Mouse (Mus musculus) forebrain, embryonic 14.5 days (tissue): ENCODE measurements at regions not wholly inside any gene's neighbourhood (a gene's known extent, or its start where the extent isn't known, plus 50 kb on each side); places are given as distances from the start of the nearest gene placed in this dataset.

Source experiments
- ATAC-seq: fragments of 200-750 bp; cut with Nextera tagmentation; 2 replicates; pipeline ENCODE4 v1.8.0; 2017; ENCODE audit warnings: mild to moderate bottlenecking, moderate library complexity
- DNase-seq: peaks from one replicate; pipeline ENCODE4 v3.0.0-alpha.2; 2015; ENCODE audit warnings: low spot score
- H3K27ac ChIP-seq: fragments of 300-500 bp; sonication (generic); 2 replicates; pipeline ENCODE4 v1.5.1; 2014; ENCODE audit warnings: low read depth, mild to moderate bottlenecking, control low read depth, low read length, moderate library complexity
- H3K27me3 ChIP-seq: fragments of 300-500 bp; sonication (generic); replicated peaks from 2 replicates; pipeline ENCODE4 v1.6.1; 2014; ENCODE audit warnings: low read length, control low read depth, mixed read lengths; ENCODE audit not compliant: control insufficient read depth, insufficient read depth
- H3K36me3 ChIP-seq: fragments of 300-500 bp; sonication (generic); 2 replicates; pipeline ENCODE4 v1.6.1; 2014; ENCODE audit warnings: low read length, control low read depth; ENCODE audit not compliant: control insufficient read depth, insufficient read depth
- H3K4me1 ChIP-seq: fragments of 300-500 bp; sonication (generic); 2 replicates; pipeline ENCODE4 v1.6.1; 2014; ENCODE audit warnings: antibody characterized with exemption, low read length, control low read depth; ENCODE audit not compliant: control insufficient read depth, insufficient read depth
- H3K4me2 ChIP-seq: fragments of 300-500 bp; sonication (generic); 2 replicates; pipeline ENCODE4 v1.6.1; 2014; ENCODE audit warnings: mild to moderate bottlenecking, control low read depth, low read length
- H3K4me3 ChIP-seq: fragments of 300-500 bp; sonication (generic); 2 replicates; pipeline ENCODE4 v1.5.1; 2014; ENCODE audit warnings: low read depth, low read length, control low read depth
- H3K9ac ChIP-seq: fragments of 300-500 bp; sonication (generic); 2 replicates; pipeline ENCODE4 v1.6.1; 2014; ENCODE audit warnings: mild to moderate bottlenecking, low read length, control low read depth, moderate library complexity
- H3K9me3 ChIP-seq: fragments of 300-500 bp; sonication (generic); replicated peaks from 2 replicates; pipeline ENCODE4 v1.6.1; 2016; ENCODE audit warnings: low read length, control low read depth, mixed read lengths; ENCODE audit not compliant: control insufficient read depth
- WGBS: fragments of 180-500 bp; shearing (Covaris S2); extraction: QIAGEN DNeasy Blood & Tissue Kit; methylation state at CpG from one replicate; pipeline ENCODE4 v1.1.7; 2014; 5-methylcytosine and 5-hydroxymethylcytosine counted together

GRCm38 (mm10) chr17:52308789-52309188 is 293.7 kb upstream of the Kcnh8 start:
- ATAC-seq (no peak), DNase-seq (no peak)
- H3K27me3 ChIP-seq, result no peaks in the 10 kb centered on the region
- no peaks in the 10 kb centered on the region for H3K4me1 ChIP-seq
- no peaks in the 10 kb centered on the region for H3K36me3 ChIP-seq
- WGBS, result 72% methylated on average over 5 of the region's 5 CpGs
- H3K4me3 ChIP-seq, result no peak overlapping the region
- no peak overlapping the region for H3K4me2 ChIP-seq
- H3K9ac ChIP-seq, result no peak overlapping the region
- no peaks in the 10 kb centered on the region for H3K9me3 ChIP-seq
- no peak overlapping the region for H3K27ac ChIP-seq

GRCm38 (mm10) chr17:52304133-52304532 is 298.4 kb upstream of the Kcnh8 start:
- Histone ChIP-seq H3K4me2 (no peak overlapping the region), H3K4me1 (no peaks in the 10 kb centered on the region), H3K4me3 (no peak overlapping the region), H3K9me3 (no peaks in the 10 kb centered on the region), H3K9ac (no peak overlapping the region), H3K36me3 (no peaks in the 10 kb centered on the region), H3K27ac (no peak overlapping the region), H3K27me3 (no peaks in the 10 kb centered on the region)
- DNase-seq, result no peak
- ATAC-seq, result no peak
- 62% methylated on average over 4 of the region's 4 CpGs for WGBS

GRCm38 (mm10) chr17:52303320-52303719 is 299.2 kb upstream of the Kcnh8 start:
- no peak for ATAC-seq
- no peaks in the 10 kb centered on the region for H3K4me1 ChIP-seq
- H3K27ac ChIP-seq, result no peak overlapping the region
- no peak for DNase-seq
- H3K4me2 ChIP-seq, result no peak overlapping the region
- H3K36me3 ChIP-seq, result no peaks in the 10 kb centered on the region
- no peak overlapping the region for H3K9ac ChIP-seq
- H3K9me3 ChIP-seq, result no peaks in the 10 kb centered on the region
- 96% methylated on average over 4 of the region's 4 CpGs for whole genome bisulfite sequencing
- H3K27me3 ChIP-seq, result no peaks in the 10 kb centered on the region
- H3K4me3 ChIP-seq, result no peak overlapping the region

GRCm38 (mm10) chr17:52299769-52300168 is 302.7 kb upstream of the Kcnh8 start:
- no peak overlapping the region for H3K4me2 ChIP-seq
- 94% methylated on average over 4 of the region's 4 CpGs for WGBS
- H3K36me3 ChIP-seq, result no peaks in the 10 kb centered on the region
- no peak overlapping the region for H3K4me3 ChIP-seq
- H3K27ac ChIP-seq, result no peak overlapping the region
- no peaks in the 10 kb centered on the region for H3K4me1 ChIP-seq
- H3K9ac ChIP-seq, result no peak overlapping the region
- no peaks in the 10 kb centered on the region for H3K27me3 ChIP-seq
- H3K9me3 ChIP-seq, result no peaks in the 10 kb centered on the region
- ATAC-seq, result no peak
- DNase-seq, result no peak

- 89% methylated on average over 2 of the region's 2 CpGs for WGBS
- ATAC-seq (no peak), DNase-seq (no peak)
- H3K27ac ChIP-seq, result no peak overlapping the region
- no peaks in the 10 kb centered on the region for H3K4me1 ChIP-seq
- H3K27me3 ChIP-seq, result no peaks in the 10 kb centered on the region
- H3K9me3 ChIP-seq, result no peaks in the 10 kb centered on the region
- no peak overlapping the region for H3K4me3 ChIP-seq
- no peaks in the 10 kb centered on the region for H3K36me3 ChIP-seq
- H3K9ac ChIP-seq, result no peak overlapping the region
- H3K4me2 ChIP-seq, result no peak overlapping the region
Measured at GRCm38 (mm10) chr17:52285392-52285791, 317.1 kb upstream of the Kcnh8 start.

GRCm38 (mm10) chr17:52282264-52282663 is 320.2 kb upstream of the Kcnh8 start:
- WGBS, result 61% methylated on average over 3 of the region's 3 CpGs
- no peak overlapping the region for H3K9ac ChIP-seq
- no peaks in the 10 kb centered on the region for H3K9me3 ChIP-seq
- DNase-seq, result no peak
- no peak overlapping the region for H3K4me2 ChIP-seq
- no peak for ATAC-seq
- no peak overlapping the region for H3K27ac ChIP-seq
- H3K36me3 ChIP-seq, result no peaks in the 10 kb centered on the region
- H3K27me3 ChIP-seq, result no peaks in the 10 kb centered on the region
- H3K4me1 ChIP-seq, result no peaks in the 10 kb centered on the region
- H3K4me3 ChIP-seq, result no peak overlapping the region

GRCm38 (mm10) chr17:52278523-52278922 is 324.0 kb upstream of the Kcnh8 start:
- Histone ChIP-seq H3K9ac (no peak overlapping the region), H3K9me3 (no peaks in the 10 kb centered on the region), H3K36me3 (no peaks in the 10 kb centered on the region), H3K27me3 (no peaks in the 10 kb centered on the region), H3K27ac (no peak overlapping the region), H3K4me3 (no peak overlapping the region), H3K4me2 (no peak overlapping the region), H3K4me1 (no peaks in the 10 kb centered on the region)
- ATAC-seq (no peak), DNase-seq (no peak)
- WGBS, result 94% methylated on average over 4 of the region's 4 CpGs

GRCm38 (mm10) chr17:52268792-52269191 is 333.7 kb upstream of the Kcnh8 start:
- Histone ChIP-seq H3K4me2 (no peak overlapping the region), H3K9ac (no peak overlapping the region), H3K36me3 (no peaks in the 10 kb centered on the region), H3K4me1 (no peaks in the 10 kb centered on the region), H3K4me3 (no peak overlapping the region), H3K9me3 (no peaks in the 10 kb centered on the region), H3K27ac (no peak overlapping the region), H3K27me3 (no peaks in the 10 kb centered on the region)
- DNase-seq, result no peak
- no peak for ATAC-seq
- 85% methylated on average over 2 of the region's 2 CpGs for WGBS

GRCm38 (mm10) chr17:52251284-52251683 is 351.2 kb upstream of the Kcnh8 start:
- Histone ChIP-seq H3K9me3 (no peaks in the 10 kb centered on the region), H3K27me3 (no peaks in the 10 kb centered on the region), H3K4me2 (no peak overlapping the region), H3K36me3 (no peaks in the 10 kb centered on the region), H3K4me1 (no peaks in the 10 kb centered on the region), H3K27ac (no peak overlapping the region), H3K9ac (no peak overlapping the region), H3K4me3 (no peak overlapping the region)
- no peak for ATAC-seq
- no peak for DNase-seq

- H3K9ac ChIP-seq, result no peak overlapping the region
- no peaks in the 10 kb centered on the region for H3K36me3 ChIP-seq
- no peak overlapping the region for H3K27ac ChIP-seq
- H3K4me3 ChIP-seq, result no peak overlapping the region
- no peak for ATAC-seq
- no peak overlapping the region for H3K4me2 ChIP-seq
- no peaks in the 10 kb centered on the region for H3K27me3 ChIP-seq
- no peaks in the 10 kb centered on the region for H3K4me1 ChIP-seq
- 78% methylated on average over 3 of the region's 3 CpGs for WGBS
- H3K9me3 ChIP-seq, result no peaks in the 10 kb centered on the region
- DNase-seq, result no peak
Measured at GRCm38 (mm10) chr17:52225584-52225983, 376.9 kb upstream of the Kcnh8 start.
